Mouse (Mus musculus) large intestine, adult 2 months (tissue): ENCODE results near the gene Abca1. TPM values are rescaled to one million over a fixed set of nuclear protein-coding genes. Genes with fewer than 3 reads are reported as not detected.
A peak's percentile ranks its signal among the peaks of the same experiment; 100 is the strongest.

Source experiments
- DNase-seq: peaks from one replicate; pipeline ENCODE4 v3.0.0-alpha.2; 2012; ENCODE audit warnings: low read depth, low spot score
- WGBS: fragments of 180-500 bp; shearing (Covaris S2); methylation state at CpG from one replicate; pipeline ENCODE4 v1.1.7; 2018; 5-methylcytosine and 5-hydroxymethylcytosine counted together
- polyA plus RNA-seq: library from polyadenylated mRNA; depleted of rRNA; stranded (reverse); fragments of >200 nt; gene quantifications from 2 replicates; pipeline ENCODE4 v1.2.3, GENCODE M21; 2012; rRNA removed

The Abca1 gene
- polyA plus RNA-seq, result 1.5 and 7.8 TPM in 2 replicates

DNA sequence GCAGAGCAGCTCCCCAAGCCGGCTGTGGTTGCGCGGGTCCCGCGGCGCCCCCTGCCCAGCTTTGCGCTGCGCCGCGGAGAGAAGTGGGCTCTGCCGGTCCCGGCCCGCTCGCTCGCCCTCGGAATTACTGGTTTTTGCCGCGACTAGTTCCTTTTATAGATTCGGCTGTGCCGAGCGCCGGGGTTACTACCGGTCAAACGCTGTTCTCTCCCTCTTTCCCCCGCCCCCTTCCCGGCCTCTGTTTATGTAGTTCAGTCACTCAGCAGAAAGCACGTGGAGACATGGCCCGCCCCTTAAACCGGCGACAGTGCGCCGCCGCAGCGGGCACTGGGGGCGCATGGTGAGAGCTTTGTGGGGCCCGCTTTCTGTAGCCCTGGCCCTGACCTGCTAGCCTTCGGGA, at the start of gene Abca1:
TSS of gene Abca1 (minus strand) at position 129 of the 400 bp plus-strand sequence.
- DNase-seq, result peak; percentile 67
- under 1% methylated on average over 37 of the region's 37 CpGs for WGBS

- 85% methylated on average over 7 of the region's 7 CpGs for WGBS
- no peak for DNase-seq
These were observed 44.8 kb upstream of the Abca1 start for GRCm38 (mm10) chr4:53204482-53204881.

DNA sequence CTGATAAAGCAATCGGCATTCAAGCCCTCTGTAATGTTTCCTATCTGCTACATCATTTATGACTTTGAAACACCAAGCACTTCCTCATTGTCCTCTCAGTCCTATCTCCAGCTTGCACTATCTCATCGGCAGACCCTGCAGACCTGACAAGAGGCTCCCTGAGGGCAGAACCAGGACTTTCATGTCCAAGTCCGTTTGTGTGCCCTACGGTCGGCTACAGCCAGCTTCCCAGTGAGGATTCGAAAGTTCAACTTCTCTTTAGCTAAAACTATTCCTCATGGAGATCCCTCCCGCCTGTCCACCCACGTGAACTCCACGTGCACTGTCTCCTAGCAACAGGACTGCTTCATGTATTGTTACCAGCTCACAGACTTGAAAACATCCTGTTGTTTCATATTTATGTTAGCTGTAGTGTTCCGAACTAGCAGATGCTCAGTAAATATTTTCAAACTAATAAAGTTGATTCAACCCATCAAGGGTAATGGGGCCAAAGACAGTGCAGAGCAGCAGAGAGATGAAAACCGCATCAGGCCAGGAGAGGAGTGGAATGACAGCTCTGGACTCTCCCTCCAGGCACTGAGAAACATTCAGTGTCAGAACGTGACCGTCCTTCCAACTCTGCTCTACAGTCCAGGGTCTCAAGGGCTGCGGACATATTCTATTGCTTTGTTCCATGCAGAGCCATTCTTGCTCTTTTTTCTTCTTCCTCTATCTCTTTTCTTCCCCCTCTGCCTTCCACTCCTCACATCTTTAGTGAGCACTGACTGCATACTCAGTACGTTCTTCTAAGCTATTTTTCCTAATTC, 44.1 kb upstream of the Abca1 start:
- no peak for DNase-seq

DNA sequence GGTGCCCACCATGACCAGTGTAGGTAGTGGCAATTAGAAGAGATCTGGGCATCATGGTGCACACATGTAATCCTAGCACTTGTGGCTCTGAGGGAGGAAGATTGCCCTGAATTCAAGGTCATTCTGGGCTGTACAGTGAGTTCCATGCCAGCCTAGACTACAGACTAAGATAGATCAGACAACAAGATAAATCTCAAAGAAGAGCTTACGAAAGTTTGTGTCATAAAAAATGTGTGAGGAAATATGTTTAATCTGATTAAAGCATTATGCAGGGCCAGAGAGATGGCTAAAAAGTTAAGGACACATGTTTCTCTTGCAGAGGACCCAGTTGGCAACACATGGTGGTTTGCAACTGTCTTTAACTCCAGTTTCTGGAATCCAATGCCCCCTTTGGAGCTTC, 40.6 kb upstream of the Abca1 start:
- 98% methylated on average over 1 of the region's 1 CpGs for WGBS
- no peak for DNase-seq

More for the DNA sequence above, 44.1 kb upstream of the Abca1 start:
- 59% methylated on average over 15 of the region's 15 CpGs for WGBS

DNA sequence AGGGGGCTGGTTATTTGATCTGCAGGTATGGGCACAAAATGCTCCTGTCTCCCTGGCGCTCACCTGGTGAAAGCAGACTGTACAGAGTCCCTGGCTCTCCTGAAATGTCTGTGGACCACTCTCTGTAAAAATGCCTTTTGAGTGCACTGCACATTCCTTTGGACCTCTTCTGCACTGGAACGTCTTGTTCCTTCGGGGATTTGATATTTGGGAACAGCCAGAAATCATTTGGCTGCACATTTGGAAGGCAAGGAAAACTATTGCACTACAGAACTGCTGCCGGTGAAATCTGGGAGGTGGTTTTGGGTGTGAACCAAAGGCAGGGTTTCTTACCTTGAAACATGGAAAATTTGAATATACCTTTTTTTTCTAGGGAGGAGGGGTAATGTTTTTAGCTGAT, 38.1 kb upstream of the Abca1 start:
- WGBS, result 71% methylated on average over 4 of the region's 4 CpGs
- DNase-seq, result no peak

GRCm38 (mm10) chr4:53196058-53196771, 36.5 kb upstream of the Abca1 start:
- peak; percentile 81 for DNase-seq
- WGBS, result 22% methylated on average over 24 of the region's 24 CpGs

DNA sequence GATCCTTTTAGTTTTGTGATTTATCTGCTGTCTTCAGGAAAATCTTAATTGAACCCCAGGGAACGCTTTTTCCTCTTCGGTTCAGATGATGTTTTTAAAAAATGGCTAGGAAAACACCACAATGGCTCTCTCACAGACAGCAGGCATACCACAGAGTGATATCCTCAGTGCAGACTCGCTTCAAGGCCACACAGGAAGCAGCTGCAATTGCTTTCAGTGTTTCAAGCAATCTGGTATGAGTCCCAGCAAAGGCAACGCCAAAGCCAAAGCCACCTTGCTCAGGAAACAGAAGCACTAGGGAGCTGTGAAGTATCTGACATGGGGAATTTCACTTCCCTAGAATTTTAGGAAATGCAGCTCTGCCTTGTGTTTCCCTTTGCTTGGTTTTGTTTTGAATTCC, 27.4 kb upstream of the Abca1 start:
- WGBS, result 51% methylated on average over 4 of the region's 4 CpGs
- DNase-seq, result no peak

GRCm38 (mm10) chr4:53186573-53186972, 26.9 kb upstream of the Abca1 start:
- 78% methylated on average over 4 of the region's 4 CpGs for WGBS
- DNase-seq, result no peak

- 88% methylated on average over 4 of the region's 4 CpGs for WGBS
- no peak for DNase-seq
These were observed 26.4 kb upstream of the Abca1 start for GRCm38 (mm10) chr4:53186141-53186540.

GRCm38 (mm10) chr4:53181479-53181878, 21.8 kb upstream of the Abca1 start:
- no peak for DNase-seq
- WGBS, result 61% methylated on average over 6 of the region's 6 CpGs

DNA sequence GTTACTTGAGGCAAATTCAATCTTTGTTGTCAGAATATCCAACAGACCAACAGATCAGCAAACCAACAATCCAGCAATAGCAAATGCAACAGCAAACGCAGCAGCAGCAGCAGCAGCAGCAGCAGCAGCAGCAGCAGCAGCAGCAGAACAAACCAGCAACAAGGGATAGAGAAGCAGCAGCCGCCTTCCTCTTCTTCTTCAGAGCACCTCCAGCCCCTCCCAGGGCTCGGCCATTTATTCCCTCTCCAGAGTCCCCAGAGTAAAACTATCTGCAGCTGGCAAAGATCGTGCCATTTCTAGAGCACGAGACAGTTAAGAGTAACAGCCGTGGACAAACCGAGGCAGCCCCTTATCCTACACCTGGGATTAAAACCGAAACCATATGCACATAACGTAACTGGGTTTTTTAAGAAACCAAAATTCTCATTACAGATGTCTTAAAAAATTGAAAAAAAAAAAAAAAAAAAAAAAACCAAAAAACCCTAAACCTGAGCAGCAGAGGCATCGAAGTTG, 19.7 kb upstream of the Abca1 start:
- no peak for DNase-seq
- WGBS, result 73% methylated on average over 10 of the region's 10 CpGs

- 82% methylated on average over 7 of the region's 7 CpGs for WGBS
These were observed 18.8 kb upstream of the Abca1 start for GRCm38 (mm10) chr4:53178489-53178888.

DNA sequence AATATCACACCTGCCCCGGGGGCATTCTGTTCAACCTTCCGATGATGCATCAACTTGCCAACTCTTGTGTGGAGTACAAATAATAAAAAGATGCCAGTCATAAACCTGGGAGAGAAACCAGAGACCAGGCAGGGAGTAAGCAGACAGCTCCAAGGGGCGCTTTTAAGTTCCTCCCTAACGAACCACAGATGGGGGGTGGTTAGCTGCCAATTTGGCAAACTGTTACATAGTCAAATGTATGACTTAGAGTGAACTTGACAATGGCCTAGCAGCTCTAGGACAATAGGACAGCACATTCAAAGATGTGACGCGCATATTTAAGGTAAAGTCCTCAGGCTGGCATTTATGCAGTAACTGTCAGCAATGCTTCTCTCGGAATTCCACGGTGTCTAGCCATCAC, 18.0 kb upstream of the Abca1 start:
- WGBS, result 80% methylated on average over 8 of the region's 8 CpGs
- DNase-seq, result no peak

More at GRCm38 (mm10) chr4:53178489-53178888, 18.8 kb upstream of the Abca1 start:
- no peak for DNase-seq

- DNase-seq, result no peak
- WGBS, result 70% methylated on average over 7 of the region's 7 CpGs
These were observed 15.2 kb upstream of the Abca1 start for GRCm38 (mm10) chr4:53174906-53175305.

DNA sequence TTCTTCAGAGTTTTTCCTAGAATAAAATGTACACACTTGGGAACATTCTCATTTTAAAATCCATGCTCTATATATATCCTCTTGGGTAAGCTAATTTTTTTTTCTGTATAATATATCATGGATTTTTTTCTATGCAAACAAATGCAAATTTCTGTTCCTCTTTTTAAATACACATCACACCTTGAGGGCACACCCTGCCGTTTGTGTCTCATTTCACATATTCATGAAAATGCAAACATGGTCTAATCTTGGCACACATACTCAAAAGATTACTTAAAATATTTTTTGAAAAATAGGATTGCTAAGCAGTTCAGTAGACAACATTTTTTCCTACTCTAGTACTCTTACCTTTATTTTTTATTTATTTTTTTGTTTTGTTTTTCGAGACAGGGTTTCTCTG, 10.7 kb upstream of the Abca1 start:
- no peak for DNase-seq
- 68% methylated on average over 2 of the region's 2 CpGs for WGBS

DNA sequence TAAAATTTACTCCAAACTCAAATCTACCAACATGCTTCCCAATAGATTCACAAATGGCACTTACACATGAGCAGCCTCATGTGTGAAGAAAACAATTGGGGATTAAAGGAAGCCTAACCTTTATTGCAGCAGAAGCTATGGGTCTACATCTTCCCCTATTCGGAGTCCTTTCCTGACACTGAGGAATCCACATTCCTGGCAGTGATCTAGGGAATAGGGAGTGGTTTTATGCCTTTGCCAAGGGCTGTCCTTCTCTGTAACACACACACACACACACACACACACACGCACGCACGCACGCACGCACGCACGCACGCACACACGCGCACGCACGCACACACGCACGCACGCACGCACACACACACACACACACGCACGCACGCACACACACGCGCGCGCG, 5.5 kb upstream of the Abca1 start:
- no peak for DNase-seq
- 87% methylated on average over 17 of the region's 25 CpGs for WGBS

- 2% methylated on average over 20 of the region's 20 CpGs for WGBS
- DNase-seq, result no peak
These were observed 519 bp downstream of the Abca1 start for GRCm38 (mm10) chr4:53159176-53159575.

- DNase-seq, result no peak
- WGBS, result 2% methylated on average over 18 of the region's 18 CpGs
These were observed 1.1 kb downstream of the Abca1 start for GRCm38 (mm10) chr4:53158634-53159033.

DNA sequence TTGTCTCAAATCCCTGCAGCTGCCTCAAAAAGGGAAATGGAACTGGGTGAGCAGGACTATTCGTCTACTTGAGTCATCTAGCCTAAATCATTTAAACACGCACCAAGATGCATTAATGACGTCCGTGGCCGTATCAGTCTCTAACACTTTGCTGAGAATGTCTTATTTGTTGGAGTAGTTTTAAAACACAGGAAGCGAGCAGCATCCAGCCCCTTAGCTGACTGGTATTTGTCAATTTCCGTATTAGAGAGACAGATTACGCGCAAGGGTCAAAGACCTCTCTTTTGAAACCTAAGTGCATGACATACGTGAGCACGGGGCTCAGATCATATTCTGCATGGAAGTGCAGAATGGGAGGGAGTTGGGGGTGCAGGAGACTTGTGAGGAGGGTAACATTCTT, 4.2 kb downstream of the Abca1 start:
- DNase-seq, result no peak
- WGBS, result 81% methylated on average over 11 of the region's 11 CpGs

GRCm38 (mm10) chr4:53153711-53154110, 6.0 kb downstream of the Abca1 start:
- DNase-seq, result no peak
- 54% methylated on average over 6 of the region's 6 CpGs for WGBS

- WGBS, result 84% methylated on average over 4 of the region's 4 CpGs
- no peak for DNase-seq
These were observed 6.6 kb downstream of the Abca1 start for GRCm38 (mm10) chr4:53153061-53153460.
